Mouse (Mus musculus): Measurements from ENCODE around the gene Dagla.

Gene Dagla

GRCm38 (mm10) chr19:10197130-10197529, 107.5 kb downstream of the Dagla start:
- no peak for DNase-seq (ENCODE audit: low spot score)

All from ovary, postnatal 10 days (tissue).